Mouse (Mus musculus): ENCODE results near the gene Jkamp. TPM values are rescaled to one million over a fixed set of nuclear protein-coding genes. Genes with fewer than 3 reads are reported as not detected.
A peak's percentile ranks its signal among the peaks of the same experiment; 100 is the strongest.

Gene Jkamp
- total and polyA plus RNA-seq, 3 experiments = 14.9 to 25.0 TPM; not detected in 1

DNA sequence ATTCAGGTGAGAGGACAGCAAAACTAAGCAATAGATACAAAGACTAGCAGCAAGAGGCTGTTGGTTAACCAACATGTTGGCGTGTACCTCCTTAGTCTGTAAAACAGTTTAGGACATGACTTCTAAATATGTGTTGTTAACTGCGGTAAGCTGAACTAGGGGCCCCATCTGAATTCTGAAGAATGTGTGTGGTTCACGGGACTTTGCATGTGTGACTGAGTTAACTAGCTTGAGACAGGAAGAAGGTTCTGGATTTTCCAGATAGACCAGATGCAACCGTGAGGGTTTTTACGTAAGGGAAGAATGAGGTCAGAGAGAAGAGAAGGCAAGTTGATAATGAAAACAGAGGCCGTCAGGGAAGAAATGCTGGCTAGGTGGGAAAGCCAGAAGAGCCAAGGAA, 48.3 kb upstream of the Jkamp start:
- TF ChIP-seq GABPA (IDR thresholded peaks at IDR 0.05; ENCODE audit: low read depth, low read length) (no peak), SMC3 (IDR thresholded peaks at IDR 0.05; ENCODE audit: low read depth, low read length) (no peak), POLR2A (IDR thresholded peaks at IDR 0.05; ENCODE audit: control insufficient read depth in 1 of 2, insufficient read depth in 1 of 2, low read depth in 1 of 2, low read length in 2 of 2, poor library complexity in 1 of 2) (no peak), MEF2A (IDR thresholded peaks at IDR 0.05; ENCODE audit: extremely low read depth, insufficient replicate concordance, low read depth, low read length, poor library complexity, severe bottlenecking) (no peak), MAFK (IDR thresholded peaks at IDR 0.05; ENCODE audit: borderline replicate concordance, low read depth, low read length) (no peak), ZNF384 (IDR thresholded peaks at IDR 0.05; ENCODE audit: low read depth, low read length) (no peak), E2F4 (IDR thresholded peaks at IDR 0.05; ENCODE audit: borderline replicate concordance, low read depth, low read length) (no peak), JUND (IDR thresholded peaks at IDR 0.05; ENCODE audit: low read depth, low read length) (no peak)
- Histone ChIP-seq H3K9ac (ENCODE audit: control insufficient read depth, low read depth, low read length, poor library complexity, severe bottlenecking) (no peak overlapping the region), H3K27ac (ENCODE audit: control insufficient read depth, low read depth, low read length) (no peak overlapping the region)

DNA sequence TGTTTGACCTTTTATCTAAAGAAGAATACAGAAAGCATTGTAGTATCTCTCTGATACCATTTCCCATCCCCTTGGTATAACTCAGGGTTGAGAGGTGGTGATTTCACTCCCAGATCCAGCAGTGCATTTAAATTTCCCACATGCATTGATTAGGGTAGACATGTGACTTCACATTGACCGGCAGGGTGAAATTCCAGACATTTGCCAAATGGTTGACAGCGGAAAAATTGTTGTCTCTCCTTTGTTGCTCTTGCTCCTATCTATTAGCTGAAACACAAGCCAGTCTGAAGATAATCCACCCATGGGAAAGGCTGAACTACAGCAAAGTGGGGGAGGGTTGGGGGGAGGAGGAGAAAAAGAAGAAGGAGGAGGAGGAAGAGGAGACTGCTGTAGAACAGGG, 46.5 kb upstream of the Jkamp start:
- no peaks in the 10 kb centered on the region for H3K27me3 ChIP-seq (ENCODE audit: control insufficient read depth in 1 of 2, insufficient read depth in 2 of 2, low read length in 2 of 2)
- H3K79me2 ChIP-seq (ENCODE audit: control insufficient read depth, insufficient read depth, low read length, poor library complexity) = no peaks in the 10 kb centered on the region
- peaks cover 0 to 9% of the 10 kb centered on the region in 2 experiments; a peak in 2 of 4 replicates for H3K36me3 ChIP-seq (ENCODE audit: control insufficient read depth in 1 of 2, insufficient read depth in 2 of 2, low read length in 2 of 2)
- no peak overlapping the region for H3K27ac ChIP-seq (ENCODE audit: control insufficient read depth, low read depth, low read length)
- H3K9me3 ChIP-seq (replicated peaks; ENCODE audit: insufficient read depth, low read length) = no peaks in the 10 kb centered on the region
- H3K4me1 ChIP-seq (ENCODE audit: control insufficient read depth in 1 of 2, insufficient read depth in 2 of 2, low read length in 2 of 2) = peaks cover 0 to 7% of the 10 kb centered on the region in 2 experiments; a peak in 2 of 4 replicates
- DNase-seq (ENCODE audit: low read depth, low spot score) = no peak
- H3K4me3 ChIP-seq (ENCODE audit: control insufficient read depth in 1 of 2, insufficient read depth in 1 of 2, low read depth in 2 of 2, low read length in 2 of 2) = no peak overlapping the region
- H3K9ac ChIP-seq (ENCODE audit: control insufficient read depth, low read depth, low read length, poor library complexity, severe bottlenecking) = no peak overlapping the region
- TF ChIP-seq MAZ (IDR thresholded peaks at IDR 0.05; ENCODE audit: low read depth, low read length) = no peak
- TF ChIP-seq NELFE (IDR thresholded peaks at IDR 0.05; ENCODE audit: low read depth, low read length) = no peak
- no peak for TF ChIP-seq CHD2 (IDR thresholded peaks at IDR 0.05; ENCODE audit: low read length)
- no peak for TF ChIP-seq CTCF (IDR thresholded peaks at IDR 0.05 in 2 of 3, conservative IDR thresholded peaks at IDR 0.05 in 1 of 3; ENCODE audit: control insufficient read depth in 1 of 3, insufficient read depth in 1 of 3, low read depth in 2 of 3, low read length in 3 of 3, poor library complexity in 1 of 3, severe bottlenecking in 1 of 3)

More for the DNA sequence above, 48.3 kb upstream of the Jkamp start:
- Histone ChIP-seq H3K4me1 (ENCODE audit: control insufficient read depth in 1 of 2, insufficient read depth in 2 of 2, low read length in 2 of 2) (peaks cover 0 to 7% of the 10 kb centered on the region in 2 experiments; a peak in 2 of 4 replicates), H3K4me3 (ENCODE audit: control insufficient read depth in 1 of 2, insufficient read depth in 1 of 2, low read depth in 2 of 2, low read length in 2 of 2) (no peak overlapping the region), H3K27me3 (ENCODE audit: control insufficient read depth in 1 of 2, insufficient read depth in 2 of 2, low read length in 2 of 2) (no peaks in the 10 kb centered on the region), H3K36me3 (ENCODE audit: control insufficient read depth in 1 of 2, insufficient read depth in 2 of 2, low read length in 2 of 2) (peaks cover 0 to 9% of the 10 kb centered on the region in 2 experiments; a peak in 2 of 4 replicates), H3K79me2 (ENCODE audit: control insufficient read depth, insufficient read depth, low read length, poor library complexity) (no peaks in the 10 kb centered on the region), H3K9me3 (replicated peaks; ENCODE audit: insufficient read depth, low read length) (no peaks in the 10 kb centered on the region)
- DNase-seq (ENCODE audit: low read depth, low spot score) = no peak

DNA sequence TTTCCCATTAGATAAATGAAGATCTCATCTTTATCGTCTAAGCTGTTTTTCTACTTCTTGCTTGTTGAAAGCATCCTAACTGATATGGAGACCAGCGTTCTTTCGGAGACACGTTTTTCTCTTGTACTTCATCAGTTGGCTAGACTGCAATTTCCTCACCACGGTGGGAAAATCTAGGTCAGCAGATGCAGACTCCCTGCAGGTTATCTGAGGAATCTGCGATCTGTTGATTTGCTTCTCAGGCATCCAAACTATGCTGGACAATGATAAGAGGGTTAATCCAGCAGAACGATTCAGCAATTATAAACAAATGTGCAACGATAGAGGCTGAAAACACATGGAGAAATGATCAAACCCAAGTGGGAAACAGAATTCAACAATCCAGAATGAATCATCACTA, 45.9 kb upstream of the Jkamp start:
- H3K27ac ChIP-seq (ENCODE audit: control insufficient read depth, low read depth, low read length) = no peak overlapping the region
- DNase-seq (ENCODE audit: low read depth, low spot score) = peak; percentile 17
- no peak for TF ChIP-seq E2F4 (IDR thresholded peaks at IDR 0.05; ENCODE audit: borderline replicate concordance, low read depth, low read length)
- peak; percentile 49 to 54; a peak in 3 of 4 replicates for TF ChIP-seq EP300 (IDR thresholded peaks at IDR 0.05; ENCODE audit: low read depth in 1 of 2, low read length in 2 of 2)
- peak; percentile 38; the same call in 1 of the 2 replicates for TF ChIP-seq GATA1 (IDR thresholded peaks at IDR 0.05; ENCODE audit: low read depth, low read length)
- no peak for TF ChIP-seq JUND (IDR thresholded peaks at IDR 0.05; ENCODE audit: low read depth, low read length)
- no peak for TF ChIP-seq ZC3H11A (IDR thresholded peaks at IDR 0.05; ENCODE audit: low read depth, low read length)
- H3K9ac ChIP-seq (ENCODE audit: control insufficient read depth, low read depth, low read length, poor library complexity, severe bottlenecking) = no peak overlapping the region
- H3K9me3 ChIP-seq (replicated peaks; ENCODE audit: insufficient read depth, low read length) = no peaks in the 10 kb centered on the region
- H3K79me2 ChIP-seq (ENCODE audit: control insufficient read depth, insufficient read depth, low read length, poor library complexity) = no peaks in the 10 kb centered on the region
- peaks cover 0 to 7% of the 10 kb centered on the region in 2 experiments; a peak in 2 of 4 replicates for H3K4me1 ChIP-seq (ENCODE audit: control insufficient read depth in 1 of 2, insufficient read depth in 2 of 2, low read length in 2 of 2)
- H3K27me3 ChIP-seq (ENCODE audit: control insufficient read depth in 1 of 2, insufficient read depth in 2 of 2, low read length in 2 of 2) = no peaks in the 10 kb centered on the region
- peaks cover 0 to 9% of the 10 kb centered on the region in 2 experiments; a peak in 2 of 4 replicates for H3K36me3 ChIP-seq (ENCODE audit: control insufficient read depth in 1 of 2, insufficient read depth in 2 of 2, low read length in 2 of 2)
- H3K4me3 ChIP-seq (ENCODE audit: control insufficient read depth in 1 of 2, insufficient read depth in 1 of 2, low read depth in 2 of 2, low read length in 2 of 2) = no peak overlapping the region
